Mouse (Mus musculus): ENCODE measurements around the gene Unc45b. TPM values are rescaled to one million over a fixed set of nuclear protein-coding genes. Genes with fewer than 3 reads are reported as not detected.

Unc45b gene
- total RNA-seq, 2 experiments from 2014 or later = 0.66 to 1.4 TPM

GRCm38 (mm10) chr11:82874924-82875323 is 35.4 kb upstream of the Unc45b start:
- Histone ChIP-seq H3K27ac (no peak overlapping the region), H3K4me3 (no peak overlapping the region)
- no peak for DNase-seq (ENCODE audit: low spot score in 2 of 2)
- TF ChIP-seq CTCF (conservative IDR thresholded peaks at IDR 0.05) = no peak

GRCm38 (mm10) chr11:82875631-82876030 is 34.7 kb upstream of the Unc45b start:
- TF ChIP-seq CTCF (conservative IDR thresholded peaks at IDR 0.05) = no peak
- no peak overlapping the region for H3K27ac ChIP-seq
- H3K4me3 ChIP-seq = no peak overlapping the region
- DNase-seq (ENCODE audit: low spot score in 2 of 2) = no peak

GRCm38 (mm10) chr11:82877726-82878344 is 32.5 kb upstream of the Unc45b start:
- H3K4me3 ChIP-seq = no peak overlapping the region
- H3K27ac ChIP-seq = no peak overlapping the region
- DNase-seq (ENCODE audit: low spot score in 2 of 2) = no peak
- no peak for TF ChIP-seq CTCF (conservative IDR thresholded peaks at IDR 0.05)

- H3K4me3 ChIP-seq = no peak overlapping the region
- TF ChIP-seq CTCF (conservative IDR thresholded peaks at IDR 0.05) = no peak
- H3K27ac ChIP-seq = no peak overlapping the region
- no peak for DNase-seq (ENCODE audit: low spot score in 2 of 2)
Measured at GRCm38 (mm10) chr11:82883180-82883579, 27.2 kb upstream of the Unc45b start.

GRCm38 (mm10) chr11:82886559-82886958 is 23.8 kb upstream of the Unc45b start:
- no peak for DNase-seq (ENCODE audit: low spot score in 2 of 2)
- peak; percentile 69 for TF ChIP-seq CTCF (conservative IDR thresholded peaks at IDR 0.05)
- H3K27ac ChIP-seq = no peak overlapping the region
- H3K4me3 ChIP-seq = no peak overlapping the region

- no peak overlapping the region for H3K27ac ChIP-seq
- no peak for TF ChIP-seq CTCF (conservative IDR thresholded peaks at IDR 0.05)
- H3K4me3 ChIP-seq = no peak overlapping the region; the same call in 1 of the 2 replicates
- no peak for DNase-seq (ENCODE audit: low spot score in 2 of 2)
Measured at GRCm38 (mm10) chr11:82888491-82888946, 21.8 kb upstream of the Unc45b start.

- peak overlapping the region; percentile 90 for H3K27ac ChIP-seq
- no peak for TF ChIP-seq CTCF (conservative IDR thresholded peaks at IDR 0.05)
- no peak for DNase-seq (ENCODE audit: low spot score in 2 of 2)
Measured at GRCm38 (mm10) chr11:82889524-82890341, 20.6 kb upstream of the Unc45b start.

GRCm38 (mm10) chr11:82890342-82890762 is 20.0 kb upstream of the Unc45b start, which contains the start of gene Rad51d:
Rad51d (minus strand) TSS chr11:82890614.
- Histone ChIP-seq H3K27ac (peak within 1 kb of the TSS; percentile 90), H3K4me3 (peak within 1 kb of the TSS; percentile 94)
- DNase-seq (ENCODE audit: low spot score in 2 of 2) = peak; percentile 88 to 96
- peak; percentile 82 for TF ChIP-seq CTCF (conservative IDR thresholded peaks at IDR 0.05)

More at GRCm38 (mm10) chr11:82889524-82890341, 20.6 kb upstream of the Unc45b start:
- peak overlapping the region; percentile 94 for H3K4me3 ChIP-seq

GRCm38 (mm10) chr11:82891936-82892335 is 18.4 kb upstream of the Unc45b start, which contains the start of gene Fndc8:
Fndc8 (plus strand) TSS chr11:82892124.
- H3K27ac ChIP-seq = no peak within 1 kb of the TSS
- TF ChIP-seq CTCF (conservative IDR thresholded peaks at IDR 0.05) = no peak
- no peak for DNase-seq (ENCODE audit: low spot score in 2 of 2)
- H3K4me3 ChIP-seq = no peak within 1 kb of the TSS

GRCm38 (mm10) chr11:82897478-82897877 is 12.9 kb upstream of the Unc45b start:
- TF ChIP-seq CTCF (conservative IDR thresholded peaks at IDR 0.05) = no peak
- DNase-seq (ENCODE audit: low spot score in 2 of 2) = no peak
- no peak overlapping the region for H3K27ac ChIP-seq

GRCm38 (mm10) chr11:82899720-82900119 is 10.6 kb upstream of the Unc45b start:
- DNase-seq (ENCODE audit: low spot score in 2 of 2) = no peak
- no peak overlapping the region for H3K4me3 ChIP-seq
- TF ChIP-seq CTCF (conservative IDR thresholded peaks at IDR 0.05) = no peak
- no peak overlapping the region for H3K27ac ChIP-seq

More at GRCm38 (mm10) chr11:82897478-82897877, 12.9 kb upstream of the Unc45b start:
- H3K4me3 ChIP-seq = no peak overlapping the region

- TF ChIP-seq CTCF (conservative IDR thresholded peaks at IDR 0.05) = no peak
- Histone ChIP-seq H3K4me3 (no peak overlapping the region), H3K27ac (no peak overlapping the region)
- DNase-seq (ENCODE audit: low spot score in 2 of 2) = no peak
Measured at GRCm38 (mm10) chr11:82901606-82902310, 8.6 kb upstream of the Unc45b start.

GRCm38 (mm10) chr11:82904952-82905351 is 5.4 kb upstream of the Unc45b start:
- Histone ChIP-seq H3K4me3 (no peak overlapping the region), H3K27ac (no peak overlapping the region)
- no peak for TF ChIP-seq CTCF (conservative IDR thresholded peaks at IDR 0.05)
- no peak for DNase-seq (ENCODE audit: low spot score in 2 of 2)

Measured in layer of hippocampus, adult 2 months (tissue).